Mouse (Mus musculus) thymus, postnatal 36 days (tissue): ENCODE measurements at regions not wholly inside any gene's neighbourhood (a gene's known extent, or its start where the extent isn't known, plus 50 kb on each side); places are given as distances from the start of the nearest gene placed in this dataset.

Experiments used
- DNase-seq, 2 experiments: peaks; one replicate each; pipeline ENCODE4 v3.0.0; 2022; ENCODE audit warnings: mixed read lengths in 2 of 2

DNA sequence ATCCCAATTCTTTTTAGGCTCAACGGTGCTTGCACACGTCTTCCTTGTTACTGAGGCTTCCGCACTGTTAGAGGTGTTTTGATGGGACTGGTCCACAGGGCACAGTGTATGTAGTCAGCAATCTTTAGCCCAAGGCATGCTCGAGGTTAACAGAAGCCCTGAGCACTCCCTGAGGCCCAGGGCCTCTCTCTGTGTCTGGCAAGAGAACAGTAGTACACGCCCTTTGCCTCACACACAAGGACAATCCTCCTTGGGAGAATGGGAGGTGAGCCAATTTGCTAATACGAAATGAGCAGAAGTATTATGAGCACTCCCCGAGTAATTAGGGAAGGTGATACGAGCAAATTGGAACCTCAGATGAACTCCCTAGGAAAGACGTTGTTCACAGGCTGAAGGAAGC lies 136.5 kb upstream of the Arglu1 start:
- DNase-seq = no peak

DNA sequence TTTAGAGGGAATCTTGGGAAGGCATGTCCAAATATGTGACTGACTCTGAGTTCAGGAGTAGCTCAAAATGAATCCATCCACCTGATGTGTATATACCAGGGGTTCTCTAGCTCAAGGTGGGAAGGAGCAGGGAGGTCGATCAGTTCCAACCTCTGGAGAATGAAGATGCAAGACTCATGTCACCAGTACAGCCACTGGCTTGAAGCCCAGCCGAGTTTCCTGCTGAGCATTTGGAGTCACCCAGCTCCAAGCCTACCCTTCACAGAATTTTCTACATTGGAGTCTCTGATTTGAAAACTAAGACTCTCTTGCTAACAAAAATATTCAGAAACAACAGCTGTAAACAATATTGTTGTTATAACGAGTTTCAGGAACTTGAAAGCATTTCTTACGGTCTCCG lies 134.6 kb upstream of the Arglu1 start:
- DNase-seq = no peak

DNA sequence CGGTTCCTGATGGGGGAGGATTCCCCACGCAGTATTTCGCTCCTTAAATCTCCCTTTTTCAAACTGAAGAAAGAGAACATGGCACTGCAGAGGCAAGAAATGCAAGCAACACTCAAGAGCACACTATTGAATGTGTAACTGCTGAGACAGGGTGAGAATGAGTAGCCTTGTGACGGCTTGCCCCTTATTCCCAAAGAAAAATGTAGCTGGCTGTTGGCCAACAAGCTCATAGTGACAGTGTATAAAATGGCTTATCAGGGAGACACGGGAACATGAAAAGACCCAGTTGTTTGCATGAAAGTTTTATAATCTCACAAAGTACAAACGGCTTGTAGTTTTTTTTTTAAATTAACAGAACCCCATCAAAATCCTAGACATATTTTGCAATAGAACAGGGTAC lies 130.8 kb upstream of the Arglu1 start:
- DNase-seq = no peak

DNA sequence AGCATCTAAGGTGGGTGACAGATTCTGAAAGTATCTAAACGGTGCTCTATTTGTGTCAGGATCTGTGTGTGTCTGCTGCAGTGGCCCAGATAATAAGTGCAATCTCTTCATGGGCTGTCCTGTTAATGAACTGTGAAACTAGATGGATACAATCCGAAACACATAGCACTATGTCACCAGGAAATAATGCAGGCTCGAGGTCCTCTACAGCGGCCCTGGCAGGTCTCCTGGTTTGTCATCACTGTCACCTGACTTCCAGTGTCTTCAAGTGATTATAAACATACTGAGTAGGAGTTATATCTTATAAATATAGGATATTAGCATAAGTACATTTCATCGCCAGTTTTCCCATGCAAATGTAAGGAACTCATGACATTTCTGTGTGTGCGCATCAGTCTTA lies 130.3 kb upstream of the Arglu1 start:
- DNase-seq = no peak

DNA sequence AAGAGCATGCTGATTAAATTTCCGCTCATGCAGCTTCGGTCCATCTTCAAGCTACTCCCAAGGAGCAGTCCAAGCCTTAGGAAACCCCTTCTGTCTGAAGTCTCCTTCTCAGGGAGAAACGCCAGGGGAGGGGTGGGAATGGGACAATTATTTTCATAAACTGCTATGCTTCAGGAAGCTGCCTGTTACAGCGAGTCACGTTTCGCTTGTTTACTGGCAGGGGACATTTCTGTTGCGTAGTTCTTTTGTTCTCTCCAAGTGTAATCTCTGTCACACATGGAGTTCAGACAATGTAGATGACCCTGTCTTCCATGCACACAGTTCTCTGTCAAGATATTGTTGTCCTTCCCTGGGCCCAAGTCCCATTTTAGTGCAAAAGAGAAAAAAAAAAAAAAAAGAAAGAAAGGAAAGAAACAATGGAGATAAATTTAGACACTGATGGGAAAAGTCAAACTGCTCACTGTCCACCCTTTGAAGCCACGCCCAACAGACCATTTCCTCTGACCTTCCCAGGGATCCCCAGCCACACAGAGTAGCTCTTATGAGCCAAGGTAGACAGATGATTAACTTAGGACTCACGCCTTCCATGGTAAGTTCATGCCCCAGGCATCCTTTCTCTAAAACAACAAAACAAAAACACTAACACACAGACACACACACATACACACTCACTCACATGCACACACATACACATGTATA lies 129.1 kb upstream of the Arglu1 start:
- DNase-seq = no peak

DNA sequence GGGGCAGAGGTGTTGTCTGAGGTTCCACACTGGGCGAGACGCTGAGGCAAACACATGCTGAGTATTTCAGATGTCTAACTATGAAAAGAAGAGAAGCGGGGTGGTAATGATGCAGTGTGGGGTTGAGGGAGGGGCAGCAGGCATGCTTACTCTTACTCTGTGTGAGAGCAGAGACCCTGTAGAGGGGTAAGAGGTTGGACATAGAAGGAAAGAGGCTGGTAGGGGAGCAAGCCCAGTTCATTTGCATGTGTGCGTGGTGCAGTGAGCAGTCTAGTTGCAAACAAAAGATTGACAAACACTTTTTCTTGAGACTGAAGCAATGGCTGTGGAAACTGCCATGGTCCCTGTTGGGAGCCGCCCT lies 122.5 kb upstream of the Arglu1 start:
- no peak for DNase-seq

DNA sequence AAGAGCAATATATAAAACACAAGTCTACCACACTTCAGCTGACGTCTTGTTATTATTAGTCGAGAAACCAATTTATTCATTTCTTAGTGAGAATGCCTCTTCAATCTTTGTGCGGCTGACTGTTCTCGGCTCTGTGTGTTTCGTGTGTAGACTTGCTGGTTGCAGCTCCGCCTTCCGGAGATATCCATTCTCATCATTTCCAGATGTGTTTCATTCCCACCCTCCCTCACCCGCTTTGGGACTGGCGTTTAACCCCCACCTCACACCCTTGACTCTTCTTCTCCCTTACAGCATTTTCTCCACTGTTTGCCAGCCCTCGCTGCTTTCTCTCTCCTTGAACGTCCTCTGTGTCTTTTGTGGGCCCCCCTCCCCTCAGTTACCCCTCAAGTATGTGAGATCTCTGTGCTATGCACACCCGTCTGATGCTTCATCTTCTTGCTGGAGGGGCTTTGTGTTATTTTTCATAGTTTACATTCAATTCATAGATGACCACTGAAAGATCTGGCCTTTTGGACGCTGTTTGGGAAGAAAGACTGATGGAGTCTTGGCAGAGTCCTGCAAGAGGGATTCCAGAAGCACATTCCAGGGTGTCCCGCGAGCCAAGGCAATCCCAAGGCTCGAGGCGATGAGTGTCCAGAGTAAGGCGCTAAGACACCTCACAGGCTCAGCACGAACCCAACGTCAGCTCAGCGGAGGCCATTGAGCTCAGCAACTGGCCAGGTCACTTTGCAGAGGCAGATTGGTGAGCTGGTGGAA lies 121.9 kb upstream of the Arglu1 start:
- no peak for DNase-seq

DNA sequence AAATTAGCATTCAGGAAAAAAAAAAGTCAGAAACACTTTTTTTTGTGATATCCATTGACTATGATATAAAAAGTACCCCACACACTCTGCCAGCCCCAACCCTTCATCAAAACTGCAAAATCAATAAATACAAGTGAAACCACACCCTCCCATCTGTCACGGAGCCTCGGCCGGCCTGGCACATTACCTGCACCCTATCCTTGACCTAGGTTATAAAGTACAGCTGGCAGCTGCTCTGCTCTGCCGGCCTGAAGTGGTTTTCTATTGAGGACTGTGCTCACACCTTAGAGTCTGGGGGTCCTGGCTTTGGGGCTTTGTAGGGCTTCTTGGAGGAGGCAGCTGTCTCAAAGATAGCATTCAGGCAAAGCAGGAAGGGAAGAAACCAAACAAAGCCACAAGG lies 120.6 kb upstream of the Arglu1 start:
- no peak for DNase-seq

DNA sequence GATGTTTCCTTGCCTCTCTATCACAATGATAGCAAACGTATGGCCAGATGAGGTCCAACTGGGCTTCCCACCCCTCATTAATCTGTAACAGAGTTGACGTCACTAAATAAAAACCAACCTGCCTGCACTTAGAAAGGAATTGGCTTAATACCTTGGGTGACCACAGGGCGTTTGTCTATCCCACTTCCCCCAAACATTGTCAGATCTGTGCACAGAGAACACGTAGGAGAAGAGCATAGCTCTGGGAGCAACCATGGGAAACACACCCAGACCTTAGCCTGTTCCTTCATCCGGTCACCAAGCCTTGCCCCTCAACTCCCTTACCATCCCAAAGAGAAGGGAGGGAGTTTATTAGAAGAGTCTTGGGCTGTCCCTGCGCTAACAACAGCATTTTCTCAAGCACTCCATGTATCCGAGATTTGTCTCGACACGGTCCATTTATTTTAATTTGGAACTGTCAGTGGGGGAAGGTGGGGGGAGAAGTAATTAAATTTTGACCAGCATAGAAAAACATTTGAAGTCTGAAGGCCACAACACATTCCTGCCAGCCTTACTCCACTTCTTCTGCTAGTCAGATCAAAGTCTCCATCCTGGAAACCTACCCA lies 119.6 kb upstream of the Arglu1 start:
- no peak for DNase-seq

DNA sequence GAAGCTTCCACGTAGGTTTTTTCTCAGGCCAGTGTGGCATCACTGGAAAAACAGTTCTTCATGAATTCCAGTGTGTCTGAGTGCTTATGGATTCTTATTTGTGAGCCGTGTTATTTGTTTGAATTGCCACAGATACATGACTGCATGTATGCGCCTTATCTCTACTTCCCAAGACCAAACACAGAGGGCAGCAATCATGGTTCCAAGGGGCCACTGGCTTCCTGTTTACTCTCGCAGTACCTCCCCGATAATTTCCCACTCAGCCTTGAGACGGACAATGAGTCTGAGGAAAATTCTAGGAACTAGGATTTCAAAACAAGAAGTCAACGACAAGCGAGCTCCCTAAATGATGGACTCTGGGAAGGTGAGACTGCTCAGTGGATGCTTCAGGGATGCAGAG lies 119.0 kb upstream of the Arglu1 start:
- DNase-seq = no peak

DNA sequence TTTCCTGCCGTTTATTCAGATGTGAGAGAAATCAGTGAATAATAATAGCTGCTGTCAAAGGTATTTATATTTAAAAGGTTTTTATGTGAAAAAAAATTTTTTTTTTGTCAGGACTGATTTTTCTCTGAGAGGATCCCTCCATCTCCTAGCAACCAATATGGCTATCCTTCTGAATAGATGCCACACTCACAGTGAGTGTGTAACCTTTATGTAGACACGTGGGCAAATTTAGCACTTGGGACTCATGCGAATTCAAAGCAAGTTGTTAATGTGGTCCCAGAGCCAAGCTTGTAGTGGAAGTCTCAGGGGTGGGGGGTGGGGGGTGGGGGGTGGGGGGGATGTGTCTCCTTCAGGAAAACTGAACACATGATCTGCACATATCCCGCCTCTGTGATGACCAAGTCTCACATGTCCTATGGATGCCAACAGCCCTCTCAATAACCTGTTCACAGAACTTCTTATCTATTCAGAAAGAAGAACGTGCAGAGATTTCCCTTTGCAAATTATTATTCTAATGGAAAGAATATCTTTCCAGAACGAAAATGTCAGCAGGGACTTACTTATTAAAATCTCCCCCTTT lies 112.5 kb upstream of the Arglu1 start:
- no peak for DNase-seq

DNA sequence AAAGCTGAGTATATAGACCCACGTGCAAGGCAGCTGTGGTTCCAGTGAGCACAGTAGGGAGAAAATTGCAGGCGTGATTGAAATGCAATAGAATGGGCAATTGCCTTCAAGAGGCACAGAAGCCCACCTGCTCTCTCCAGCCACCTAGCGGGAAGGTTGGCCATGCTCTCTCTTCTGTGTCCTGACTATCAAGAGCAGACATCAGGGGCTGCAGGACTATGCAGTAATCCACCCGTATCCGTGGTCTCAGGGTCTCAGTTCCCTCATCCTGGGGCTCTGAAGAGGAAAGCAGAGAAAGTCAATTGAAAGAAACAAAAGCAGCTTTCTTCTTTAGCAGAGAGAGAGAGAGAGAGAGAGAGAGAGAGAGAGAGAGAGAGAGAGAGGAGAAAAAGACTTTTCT lies 112.0 kb upstream of the Arglu1 start:
- DNase-seq = no peak

DNA sequence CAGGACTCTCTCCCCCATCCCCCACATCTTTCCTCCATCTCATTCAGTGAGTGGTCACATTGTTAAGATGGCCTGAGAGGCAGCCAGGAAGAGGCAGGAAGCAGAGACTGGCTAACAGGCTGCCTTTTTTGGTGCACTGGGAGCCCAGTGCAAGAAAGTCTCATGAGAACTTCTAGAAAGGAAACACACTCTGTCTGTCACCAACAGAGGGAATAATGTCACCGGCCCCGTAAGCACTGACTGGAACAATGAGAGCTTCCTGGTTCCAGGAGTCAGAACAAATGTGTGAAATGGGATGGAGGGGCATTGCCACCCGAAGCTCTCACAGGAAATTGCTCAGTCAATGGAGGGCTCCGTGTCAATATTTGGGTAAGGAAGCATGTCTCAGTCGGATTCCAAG lies 111.3 kb upstream of the Arglu1 start:
- DNase-seq = no peak

DNA sequence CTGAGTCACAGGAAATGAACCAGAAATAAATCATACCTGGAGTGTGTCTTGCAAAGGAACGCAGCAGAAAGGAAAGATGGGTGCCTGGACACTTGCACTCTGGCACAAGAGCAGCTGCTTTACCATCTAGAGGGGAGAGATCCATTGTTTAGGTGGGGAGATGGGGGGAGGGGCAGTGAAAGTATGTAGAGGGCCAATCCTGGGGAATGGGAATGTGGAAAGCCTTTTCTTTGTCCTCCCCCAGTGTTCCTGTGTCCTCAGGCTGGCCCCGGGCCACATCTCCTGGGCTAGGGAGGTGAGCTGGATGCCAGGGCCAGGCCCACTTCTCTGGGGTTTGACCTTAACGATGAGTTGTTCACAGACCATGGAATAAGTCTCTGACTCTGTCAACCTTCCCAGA lies 107.2 kb upstream of the Arglu1 start:
- DNase-seq = no peak

DNA sequence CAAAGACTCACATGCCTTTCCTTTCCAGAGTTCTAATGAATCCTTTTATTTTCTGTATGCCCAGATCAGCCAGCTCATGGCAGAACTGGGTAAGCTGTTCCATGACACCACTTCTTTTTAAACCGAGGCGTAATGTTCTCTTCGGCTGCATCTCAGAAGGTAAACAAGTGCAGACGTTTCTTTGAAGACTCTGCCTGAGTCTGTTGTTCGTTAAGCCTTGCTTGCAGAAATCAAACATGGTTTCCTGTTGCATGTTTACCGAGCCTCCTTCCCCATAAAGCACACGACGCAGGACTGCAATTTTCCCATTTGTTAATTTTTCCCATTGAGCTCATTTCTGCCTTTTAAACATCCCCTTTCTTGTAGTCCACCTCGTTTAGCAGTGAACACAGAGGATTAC lies 106.6 kb upstream of the Arglu1 start:
- no peak for DNase-seq

DNA sequence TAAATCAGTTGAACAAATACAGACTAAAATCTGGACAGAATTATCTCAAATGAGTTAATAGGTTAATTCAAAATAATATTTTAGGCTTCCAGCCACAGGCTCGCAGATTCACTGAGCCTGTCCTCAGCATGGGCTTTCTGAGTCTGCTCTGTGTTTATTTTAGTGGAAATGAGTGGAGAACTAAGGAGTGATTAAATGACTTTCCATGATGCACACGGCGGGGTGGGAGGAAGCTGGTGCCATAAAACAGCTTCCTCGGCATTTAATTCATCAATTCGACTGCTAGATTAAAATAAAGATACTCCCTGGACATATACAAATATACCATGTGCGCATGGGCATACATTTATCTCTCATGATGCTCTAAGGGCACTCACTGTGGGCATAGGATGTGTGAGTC lies 104.4 kb upstream of the Arglu1 start:
- DNase-seq = no peak

DNA sequence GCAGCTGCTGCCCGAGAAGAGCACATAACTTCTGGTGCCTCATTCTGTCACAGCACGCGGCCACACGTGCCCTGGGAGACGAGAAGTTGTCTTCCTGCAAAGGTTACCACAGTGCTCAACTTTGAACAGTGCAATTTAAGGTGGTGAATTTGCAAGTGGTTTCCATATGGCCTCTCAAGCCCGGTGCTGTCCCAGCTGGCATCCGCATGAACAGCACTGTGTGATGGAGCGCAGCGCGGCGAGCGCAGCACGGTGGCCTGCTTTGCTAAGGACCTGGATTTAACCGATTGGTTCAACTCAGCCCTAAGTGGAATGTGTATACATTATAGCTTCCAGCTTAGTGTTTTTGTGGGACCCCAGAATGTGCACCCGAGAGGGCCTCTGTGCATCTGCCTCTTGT lies 89.6 kb upstream of the Arglu1 start:
- no peak for DNase-seq

DNA sequence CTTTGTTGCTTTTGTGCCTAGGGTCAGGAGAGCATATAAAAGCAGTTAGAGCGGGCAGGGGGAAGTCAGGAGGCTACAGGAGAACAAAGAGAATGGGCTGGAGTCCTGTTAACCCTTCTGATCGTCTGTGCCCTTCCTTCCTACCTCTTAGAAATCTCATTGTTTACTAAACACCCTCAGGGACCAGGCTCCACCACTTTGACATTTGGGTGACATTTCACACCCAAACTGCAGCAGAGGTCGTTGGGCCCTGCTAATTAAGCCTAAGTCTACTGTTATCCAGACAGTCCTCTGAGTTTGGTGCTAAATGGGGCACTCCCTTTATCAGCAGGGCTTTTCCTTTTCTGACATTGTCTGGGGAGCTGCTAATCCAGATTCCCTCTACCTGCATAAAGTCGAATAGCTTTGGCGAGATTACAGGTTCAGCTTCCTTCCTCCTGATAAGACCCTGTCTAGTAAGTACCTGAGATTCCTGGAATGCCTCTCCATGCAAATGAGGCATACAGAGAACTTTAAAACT lies 84.2 kb upstream of the Arglu1 start:
- DNase-seq = no peak

DNA sequence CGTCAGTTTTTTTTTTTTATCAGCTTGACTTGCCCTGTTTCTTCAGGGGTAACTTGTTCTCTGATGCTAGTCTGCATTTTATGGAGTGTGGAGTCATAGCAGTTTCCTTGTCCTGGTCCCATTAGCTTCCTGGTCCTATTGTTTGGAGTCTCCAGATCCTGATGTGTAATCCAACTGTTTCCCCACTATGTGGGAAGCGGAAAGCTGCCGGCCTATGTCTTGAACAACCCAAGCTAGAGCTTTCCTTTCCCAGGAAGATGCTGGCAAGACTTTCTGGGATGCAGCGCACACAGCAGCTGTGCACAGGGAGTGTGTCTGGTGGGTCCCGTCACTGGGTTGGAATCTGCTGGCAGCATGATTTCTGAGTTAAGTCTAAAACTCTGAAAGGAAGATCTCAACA lies 82.1 kb upstream of the Arglu1 start:
- no peak for DNase-seq

DNA sequence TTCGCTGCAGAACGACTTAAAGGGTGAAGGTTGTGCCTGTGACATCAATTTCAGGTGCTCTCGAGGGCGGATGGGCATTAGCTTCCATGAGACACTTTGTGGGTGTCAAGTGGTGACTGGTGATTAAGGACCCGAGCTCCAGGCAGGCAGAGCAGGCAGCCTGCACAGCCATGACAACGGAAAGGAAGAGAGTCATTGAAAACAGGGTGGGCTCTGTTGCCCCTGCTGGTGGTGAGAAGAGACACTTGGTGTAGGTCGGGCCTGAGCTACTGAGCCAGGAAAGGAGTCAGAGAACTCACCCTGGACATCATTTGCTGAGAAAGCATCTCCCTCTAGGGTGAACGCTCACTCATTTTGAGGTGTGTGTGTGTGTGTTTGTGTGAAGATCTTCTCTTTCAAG lies 80.1 kb upstream of the Arglu1 start:
- DNase-seq = peak; percentile 18 to 29

DNA sequence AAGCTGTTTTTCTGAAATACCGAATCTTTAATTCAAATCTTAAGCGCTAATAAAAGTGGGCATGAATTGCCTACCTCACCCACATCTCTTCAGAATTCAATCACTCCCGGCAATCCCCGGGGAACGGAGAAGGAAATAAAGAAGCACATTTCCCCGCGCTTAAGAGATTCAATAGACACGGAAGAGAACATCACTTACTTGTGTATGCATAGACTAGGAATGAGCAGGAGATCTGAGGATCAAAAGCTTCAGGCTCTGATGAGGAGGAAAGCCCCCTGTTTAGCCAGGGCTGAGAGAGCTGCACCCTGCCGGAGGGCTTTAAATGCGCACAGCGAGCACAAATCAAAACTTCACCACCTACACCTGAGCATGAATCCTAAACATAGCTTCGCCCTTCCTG lies 72.0 kb upstream of the Arglu1 start:
- no peak for DNase-seq

DNA sequence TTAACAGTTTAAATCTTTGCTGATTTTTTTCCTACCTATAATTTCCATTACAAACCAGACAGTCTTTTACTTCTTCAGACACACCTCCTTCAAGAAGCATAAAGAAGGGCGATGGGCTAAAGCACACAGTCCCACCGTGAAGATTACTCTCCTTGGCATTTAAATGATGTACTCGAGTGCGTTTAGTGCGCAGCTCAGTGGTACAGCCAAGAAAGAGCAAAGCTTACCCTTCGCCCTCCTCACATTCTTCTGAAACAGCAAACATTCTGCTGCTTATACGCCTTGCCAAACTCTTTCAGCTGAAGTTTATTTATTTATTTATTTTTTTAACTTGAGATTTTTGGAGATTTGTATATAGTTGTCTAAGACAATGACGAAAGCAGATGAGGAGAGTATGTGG lies 68.0 kb upstream of the Arglu1 start:
- DNase-seq = no peak

DNA sequence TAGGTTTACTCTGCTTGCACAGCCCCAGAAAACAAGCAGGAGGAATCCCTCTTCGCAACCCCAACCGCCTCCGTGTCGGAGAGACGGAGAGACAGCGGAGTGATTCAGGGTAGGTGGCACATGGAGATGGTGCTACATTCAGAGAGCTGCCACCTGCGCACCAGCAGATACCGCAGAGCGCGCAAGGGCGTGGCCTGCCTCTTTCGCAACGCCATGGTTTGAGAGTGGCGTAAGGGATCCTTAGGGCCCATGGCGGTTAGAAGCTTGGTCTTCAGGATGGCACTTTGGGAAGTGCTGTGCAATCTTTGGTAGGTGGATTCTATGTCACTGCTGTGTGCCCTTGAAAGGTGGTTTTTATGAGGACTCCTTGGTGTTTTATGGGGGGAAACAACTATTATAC lies 60.9 kb upstream of the Arglu1 start:
- no peak for DNase-seq

DNA sequence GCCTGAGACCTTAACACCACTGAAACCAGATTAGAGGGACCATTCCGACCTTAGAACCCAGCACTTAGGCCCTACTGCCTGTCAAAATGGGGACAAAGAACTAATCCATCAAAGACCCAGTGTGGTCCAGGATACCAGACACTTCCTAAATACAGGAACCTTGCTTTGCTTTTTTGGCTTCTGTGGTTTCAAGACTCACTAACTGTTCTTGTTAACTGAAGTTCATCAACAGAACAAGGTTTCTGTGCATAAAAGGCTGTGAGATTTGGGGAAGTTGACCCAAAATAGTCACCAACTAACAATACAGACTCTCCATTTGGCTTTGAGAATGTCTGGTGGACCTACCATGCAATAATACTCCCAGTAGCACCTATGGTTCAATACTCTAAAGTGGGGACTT lies 56.4 kb upstream of the Arglu1 start:
- DNase-seq = no peak
